Mouse (Mus musculus) neural tube, embryonic 10.5 days (tissue): ENCODE results near the gene Mark1.
A peak's percentile ranks its signal among the peaks of the same experiment; 100 is the strongest.

Experiments
- DNase-seq: peaks from one replicate; pipeline ENCODE4 v3.0.0-alpha.2; 2017; ENCODE audit warnings: low spot score; ENCODE audit errors: extremely low spot score

Gene Mark1

GRCm38 (mm10) chr1:184853922-184854321 lies 145.4 kb downstream of the Mark1 start:
- DNase-seq: no peak

- DNase-seq: peak; percentile 58
Observed at GRCm38 (mm10) chr1:184853339-184853738, 146.0 kb downstream of the Mark1 start.

GRCm38 (mm10) chr1:184851741-184852618 lies 147.4 kb downstream of the Mark1 start:
- peak; percentile 75 for DNase-seq

DNA sequence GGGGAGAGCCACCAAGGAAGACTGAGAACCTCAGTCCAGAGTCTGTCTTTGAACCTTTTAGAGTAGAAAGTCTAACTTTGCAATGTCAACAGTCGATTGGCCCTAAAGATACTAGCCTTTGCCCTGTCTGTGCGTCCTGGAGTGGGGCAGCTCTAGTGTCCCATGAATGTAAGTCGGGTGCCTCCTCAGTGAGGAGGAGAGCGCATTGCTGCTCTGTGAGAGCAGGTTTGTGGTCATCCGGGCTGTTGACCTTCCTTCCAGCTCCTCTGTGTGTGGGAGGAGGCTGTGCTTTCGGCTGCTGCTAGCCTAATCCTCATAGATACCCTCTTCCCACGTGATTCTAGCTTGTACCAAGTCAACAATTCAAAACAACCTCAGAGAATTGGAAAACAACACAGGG lies 148.2 kb downstream of the Mark1 start:
- no peak for DNase-seq

GRCm38 (mm10) chr1:184846973-184847372 lies 152.4 kb downstream of the Mark1 start:
- DNase-seq: no peak
